Mouse (Mus musculus) midbrain, postnatal 0 days (tissue): Measurements from ENCODE around the gene Usp12. TPM values are rescaled to one million over a fixed set of nuclear protein-coding genes. Genes with fewer than 3 reads are reported as not detected.

ENCODE experiments used
- ATAC-seq: fragments of 200-750 bp; cut with Nextera tagmentation; 2 replicates; pipeline ENCODE4 v1.8.0; 2017; ENCODE audit warnings: moderate number of reproducible peaks, mild to moderate bottlenecking, moderate TSS enrichment, moderate library complexity; ENCODE audit not compliant: low FRiP score
- DNase-seq: peaks from one replicate; pipeline ENCODE4 v3.0.0-alpha.2; 2015; ENCODE audit warnings: low spot score
- H3K27ac ChIP-seq: fragments of 300-500 bp; sonication (generic); 2 replicates; pipeline ENCODE4 v1.5.1; 2014; ENCODE audit warnings: low read depth, mild to moderate bottlenecking, low read length, mixed read lengths
- H3K27me3 ChIP-seq: fragments of 300-500 bp; sonication (generic); 2 replicates; pipeline ENCODE4 v1.6.1; 2014; ENCODE audit warnings: low read length, control low read depth, mixed read lengths; ENCODE audit not compliant: insufficient read depth
- H3K36me3 ChIP-seq: fragments of 300-500 bp; sonication (generic); 2 replicates; pipeline ENCODE4 v1.6.1; 2014; ENCODE audit warnings: low read length, control low read depth, mixed read lengths; ENCODE audit not compliant: insufficient read depth
- H3K4me1 ChIP-seq: fragments of 300-500 bp; sonication (generic); 2 replicates; pipeline ENCODE4 v1.6.1; 2014; ENCODE audit warnings: mild to moderate bottlenecking, control low read depth, antibody characterized with exemption, low read length, mixed read lengths; ENCODE audit not compliant: insufficient read depth
- H3K4me2 ChIP-seq: fragments of 300-500 bp; sonication (generic); 2 replicates; pipeline ENCODE4 v1.6.1; 2014; ENCODE audit warnings: low read depth, mild to moderate bottlenecking, low read length, mixed read lengths; ENCODE audit not compliant: poor library complexity, severe bottlenecking
- H3K4me3 ChIP-seq: fragments of 300-500 bp; sonication (generic); 2 replicates; pipeline ENCODE4 v1.5.1; 2014; ENCODE audit warnings: low read depth, mild to moderate bottlenecking, low read length, moderate library complexity
- H3K9ac ChIP-seq: fragments of 300-500 bp; sonication (generic); replicated peaks from 2 replicates; pipeline ENCODE4 v1.6.1; 2014; ENCODE audit warnings: mild to moderate bottlenecking, low read length, moderate library complexity, mixed read lengths; ENCODE audit not compliant: poor library complexity, severe bottlenecking
- H3K9me3 ChIP-seq: fragments of 300-500 bp; sonication (generic); 2 replicates; pipeline ENCODE4 v1.6.1; 2016; ENCODE audit warnings: low read length, control low read depth
- CTCF ChIP-seq: IDR thresholded peaks from 2 replicates; pipeline ENCODE4 v1.5.1; 2016; ENCODE audit warnings: antibody characterized with exemption, mild to moderate bottlenecking
- WGBS: fragments of 180-500 bp; shearing (Covaris S2); extraction: QIAGEN DNeasy Blood & Tissue Kit; methylation state at CpG from one replicate; pipeline ENCODE4 v1.1.7; 2014; 5-methylcytosine and 5-hydroxymethylcytosine counted together
- polyA plus RNA-seq: library from polyadenylated mRNA; unstranded; fragments of >200 nt; fragmentation: Nextera tagmentation; extraction: Ambion mirVana; gene quantifications from 2 replicates; pipeline ENCODE4 v1.2.1, GENCODE M21; 2015
- total RNA-seq: library from RNA; depleted of rRNA; stranded (reverse); fragments of >200 nt; gene quantifications from 2 replicates; pipeline ENCODE4 v1.2.3, GENCODE M21; 2014

Usp12 gene
- total and polyA plus RNA-seq, 2 experiments from 2014 or later, result 14.1 to 24.1 TPM

GRCm38 (mm10) chr5:146838836-146839648, 44.2 kb upstream of the Usp12 start:
- DNase-seq (no peak), ATAC-seq (no peak)
- Histone ChIP-seq H3K4me3 (no peak overlapping the region), H3K27ac (0 out of 2 replicates have a peak overlapping the region, but pooled peaks have one; percentile 7), H3K4me1 (peaks cover 2% of the 10 kb centered on the region; the same call in 1 of the 2 replicates), H3K4me2 (no peak overlapping the region), H3K9me3 (no peaks in the 10 kb centered on the region), H3K36me3 (peaks cover 25% of the 10 kb centered on the region), H3K9ac (no peak overlapping the region), H3K27me3 (no peaks in the 10 kb centered on the region)
- 51% methylated on average over 12 of the region's 12 CpGs for WGBS
- no peak for TF ChIP-seq CTCF

- H3K27me3 ChIP-seq, result no peaks in the 10 kb centered on the region
- peaks cover 25% of the 10 kb centered on the region for H3K36me3 ChIP-seq
- no peak overlapping the region for H3K27ac ChIP-seq
- no peak for DNase-seq
- 56% methylated on average over 7 of the region's 7 CpGs for WGBS
- H3K4me1 ChIP-seq, result peaks cover 5% of the 10 kb centered on the region; the same call in 1 of the 2 replicates
- no peak for TF ChIP-seq CTCF
- H3K9ac ChIP-seq, result no peak overlapping the region
- no peaks in the 10 kb centered on the region for H3K9me3 ChIP-seq
- H3K4me3 ChIP-seq, result no peak overlapping the region
- H3K4me2 ChIP-seq, result no peak overlapping the region
- ATAC-seq, result no peak
Observed at GRCm38 (mm10) chr5:146837967-146838720, 43.3 kb upstream of the Usp12 start.

- no peak for ATAC-seq
Observed at GRCm38 (mm10) chr5:146834959-146835358, 40.2 kb upstream of the Usp12 start.

GRCm38 (mm10) chr5:146833673-146834201, 38.9 kb upstream of the Usp12 start:
- Histone ChIP-seq H3K4me2 (peak overlapping the region; percentile 69), H3K27ac (peak overlapping the region; percentile 91), H3K27me3 (no peaks in the 10 kb centered on the region), H3K9ac (peak overlapping the region; percentile 91), H3K36me3 (peaks cover 23% of the 10 kb centered on the region), H3K4me1 (peaks cover 5% of the 10 kb centered on the region; the same call in 1 of the 2 replicates), H3K4me3 (peak overlapping the region; percentile 90), H3K9me3 (no peaks in the 10 kb centered on the region)
- no peak for DNase-seq
- WGBS, result 19% methylated on average over 8 of the region's 8 CpGs
- ATAC-seq, result no peak
- TF ChIP-seq CTCF, result no peak

More at GRCm38 (mm10) chr5:146834959-146835358, 40.2 kb upstream of the Usp12 start:
- peaks cover 23% of the 10 kb centered on the region for H3K36me3 ChIP-seq
- no peak overlapping the region for H3K27ac ChIP-seq
- H3K4me1 ChIP-seq, result peaks cover 5% of the 10 kb centered on the region; the same call in 1 of the 2 replicates
- no peak overlapping the region for H3K9ac ChIP-seq
- no peaks in the 10 kb centered on the region for H3K27me3 ChIP-seq
- WGBS, result 87% methylated on average over 8 of the region's 8 CpGs
- no peak for DNase-seq
- no peak overlapping the region for H3K4me2 ChIP-seq
- no peak overlapping the region for H3K4me3 ChIP-seq
- no peaks in the 10 kb centered on the region for H3K9me3 ChIP-seq
- no peak for TF ChIP-seq CTCF

GRCm38 (mm10) chr5:146832769-146833448, 38.1 kb upstream of the Usp12 start, which contains the start of gene Rpl21:
Gene Rpl21 (plus strand): TSS chr5:146832890.
- Histone ChIP-seq H3K27ac (peak within 1 kb of the TSS; percentile 91), H3K36me3 (peaks cover 20% of the 10 kb centered on the region), H3K4me2 (peak within 1 kb of the TSS; percentile 69), H3K9me3 (no peaks in the 10 kb centered on the region), H3K4me3 (peak within 1 kb of the TSS; percentile 90), H3K4me1 (peaks cover 5% of the 10 kb centered on the region; the same call in 1 of the 2 replicates), H3K9ac (peak within 1 kb of the TSS; percentile 91), H3K27me3 (no peaks in the 10 kb centered on the region)
- under 1% methylated on average over 58 of the region's 60 CpGs for WGBS
- no peak for TF ChIP-seq CTCF
- ATAC-seq, result peak; percentile 98
- DNase-seq, result peak; percentile 96
